Mouse (Mus musculus) ES-E14 (cell line): Measurements from ENCODE around the gene Haspin. TPM values are rescaled to one million over a fixed set of nuclear protein-coding genes. Genes with fewer than 3 reads are reported as not detected.
"Not testable (repeated sequence)": the region's sequence is repeated elsewhere in the genome, so short reads cannot be mapped to it uniquely, and the experiment has no call there.

Experiments used
- DNase-seq: peaks from one replicate; pipeline ENCODE4 v3.0.0-alpha.2; 2013; ENCODE audit warnings: low read depth, low spot score
- H3K27ac ChIP-seq: 2 replicates; pipeline ENCODE4 v1.5.1; 2012; ENCODE audit warnings: low read depth, mild to moderate bottlenecking, low read length, moderate library complexity, mixed read lengths; ENCODE audit not compliant: poor library complexity, insufficient read depth, severe bottlenecking
- H3K36me3 ChIP-seq: 2 replicates; pipeline ENCODE4 v1.6.1; 2012; ENCODE audit warnings: mild to moderate bottlenecking, low read length, moderate library complexity, mixed read lengths; ENCODE audit not compliant: control insufficient read depth, poor library complexity, insufficient read depth, severe bottlenecking
- H3K4me1 ChIP-seq, 2 experiments: fragments of 150-350 bp in 1 of 2; sonication (generic) in 1 of 2; 2 replicates each; pipeline ENCODE4 v1.6.1; 2012; ENCODE audit warnings: low read length in 2 of 2, mild to moderate bottlenecking in 1 of 2, mixed read lengths in 1 of 2; ENCODE audit not compliant: control insufficient read depth in 2 of 2, insufficient read depth in 2 of 2, poor library complexity in 1 of 2
- H3K4me3 ChIP-seq, 2 experiments: fragments of 150-350 bp in 1 of 2; sonication (generic) in 1 of 2; 2 replicates each; pipeline ENCODE4 v1.5.1; 2012; ENCODE audit warnings: low read length in 2 of 2, low read depth in 1 of 2, mild to moderate bottlenecking in 1 of 2, mixed read lengths in 1 of 2; ENCODE audit not compliant: insufficient read depth in 1 of 2, poor library complexity in 1 of 2, severe bottlenecking in 1 of 2
- H3K9ac ChIP-seq: 2 replicates; pipeline ENCODE4 v1.6.1; 2012; ENCODE audit warnings: low read depth, mild to moderate bottlenecking, low read length, mixed read lengths; ENCODE audit not compliant: poor library complexity, insufficient read depth, severe bottlenecking
- H3K9me3 ChIP-seq: fragments of 150-350 bp; sonication (generic); 2 replicates; pipeline ENCODE4 v1.6.1; 2012; ENCODE audit warnings: low read depth, mild to moderate bottlenecking, low read length; ENCODE audit not compliant: control insufficient read depth, insufficient read depth
- CHD2 ChIP-seq: IDR thresholded peaks from 2 replicates; pipeline ENCODE4 v1.6.1; 2014; ENCODE audit warnings: mild to moderate bottlenecking, low read depth, low read length, inconsistent platforms
- HCFC1 ChIP-seq: IDR thresholded peaks from 2 replicates; pipeline ENCODE4 v1.6.1; 2012; ENCODE audit warnings: low read length, inconsistent platforms, borderline replicate concordance; ENCODE audit not compliant: insufficient read depth
- MAFK ChIP-seq: IDR thresholded peaks from 2 replicates; pipeline ENCODE4 v1.6.1; 2014; ENCODE audit warnings: mild to moderate bottlenecking, low read depth, low read length, inconsistent platforms; ENCODE audit not compliant: insufficient read depth
- ZC3H11A ChIP-seq: IDR thresholded peaks from 2 replicates; pipeline ENCODE4 v1.6.1; 2012; ENCODE audit warnings: low read depth, mild to moderate bottlenecking, inconsistent platforms, low read length, borderline replicate concordance
- ZNF384 ChIP-seq: IDR thresholded peaks from 2 replicates; pipeline ENCODE4 v1.6.1; 2012; ENCODE audit warnings: low read depth, low read length, inconsistent platforms
- in situ Hi-C, 2 experiments: fragments of 600-800 bp; cut with MboI; formaldehyde crosslinking; loops; one replicate each; pipeline ENCODE4 v1.15.1; 2025; ENCODE audit warnings: low sequenced_read_pairs in 2 of 2, inconsistent platforms in 1 of 2; ENCODE audit not compliant: unreplicated experiment in 2 of 2
- total RNA-seq: library from RNA; depleted of rRNA; stranded (reverse); fragments of 300-350 nt; gene quantifications from 2 replicates; pipeline ENCODE4 v1.2.3, GENCODE M21; 2012

Gene Haspin
- total RNA-seq, 1 experiment = 25.5 TPM

- H3K36me3 ChIP-seq = peaks cover 5% of the 10 kb centered on the region; the same call in 1 of the 2 replicates
- H3K9ac ChIP-seq = no peak overlapping the region
- peaks cover 0 to 5% of the 10 kb centered on the region in 2 experiments; a peak in 1 of 4 replicates for H3K4me1 ChIP-seq
- no peak overlapping the region for H3K4me3 ChIP-seq
- no peak for DNase-seq
- no peak for TF ChIP-seq MAFK
- no peak for TF ChIP-seq ZNF384
- no peak for TF ChIP-seq HCFC1
- in situ Hi-C loops = no loop called here
- H3K9me3 ChIP-seq = no peaks in the 10 kb centered on the region
- H3K27ac ChIP-seq = no peak overlapping the region
Measured at GRCm38 (mm10) chr11:73126495-73126894, 11.6 kb downstream of the Haspin start.

GRCm38 (mm10) chr11:73111414-73111813 lies 26.7 kb downstream of the Haspin start:
- H3K9me3 ChIP-seq = no peaks in the 10 kb centered on the region
- no peak for TF ChIP-seq HCFC1
- no peak for TF ChIP-seq MAFK
- in situ Hi-C loops = no loop called here
- no peak overlapping the region for H3K27ac ChIP-seq
- no peaks in the 10 kb centered on the region for H3K36me3 ChIP-seq
- no peaks in the 10 kb centered on the region for H3K4me1 ChIP-seq
- H3K9ac ChIP-seq = no peak overlapping the region
- no peak overlapping the region for H3K4me3 ChIP-seq
- DNase-seq = no peak

- in situ Hi-C loops = no loop called here
- H3K9ac ChIP-seq = no peak overlapping the region
- no peaks in the 10 kb centered on the region for H3K36me3 ChIP-seq
- TF ChIP-seq ZC3H11A = no peak
- no peak for TF ChIP-seq CHD2
- TF ChIP-seq ZNF384 = no peak
- no peak for TF ChIP-seq MAFK
- no peak for TF ChIP-seq HCFC1
- DNase-seq = no peak
- H3K9me3 ChIP-seq = no peaks in the 10 kb centered on the region
- no peak overlapping the region for H3K27ac ChIP-seq
- H3K4me1 ChIP-seq = no peaks in the 10 kb centered on the region
- H3K4me3 ChIP-seq = no peak overlapping the region
Measured at GRCm38 (mm10) chr11:73109941-73110340, 28.2 kb downstream of the Haspin start.

- in situ Hi-C loops = no loop called here
- DNase-seq = no peak
- Histone ChIP-seq H3K27ac (no peak overlapping the region), H3K36me3 (no peaks in the 10 kb centered on the region), H3K9me3 (no peaks in the 10 kb centered on the region), H3K9ac (no peak overlapping the region), H3K4me3 (no peak overlapping the region), H3K4me1 (no peaks in the 10 kb centered on the region)
- TF ChIP-seq ZC3H11A (no peak), CHD2 (no peak), HCFC1 (no peak), ZNF384 (no peak), MAFK (no peak)
Measured at GRCm38 (mm10) chr11:73108898-73109625, 29.0 kb downstream of the Haspin start.

- in situ Hi-C loops = no loop called here
- Histone ChIP-seq H3K9ac (no peak overlapping the region), H3K4me3 (no peak overlapping the region), H3K9me3 (no peaks in the 10 kb centered on the region), H3K4me1 (no peaks in the 10 kb centered on the region), H3K36me3 (no peaks in the 10 kb centered on the region), H3K27ac (no peak overlapping the region)
- no peak for TF ChIP-seq CHD2
- no peak for TF ChIP-seq MAFK
- TF ChIP-seq ZNF384 = no peak
- no peak for TF ChIP-seq HCFC1
- no peak for TF ChIP-seq ZC3H11A
- no peak for DNase-seq
Measured at GRCm38 (mm10) chr11:73108195-73108897, 29.7 kb downstream of the Haspin start.

- not testable (repeated sequence) for H3K4me1 ChIP-seq
Measured at GRCm38 (mm10) chr11:73107358-73107757, 30.7 kb downstream of the Haspin start.

More at GRCm38 (mm10) chr11:73107358-73107757, 30.7 kb downstream of the Haspin start:
- in situ Hi-C loops, H3K9me3 ChIP-seq, H3K9ac ChIP-seq, H3K36me3 ChIP-seq, H3K27ac ChIP-seq, DNase-seq, H3K4me3 ChIP-seq: not testable (repeated sequence)
